In genomic region chr16:50756696-50757095, GRCm38 (mm10) we compare ENCODE assay signal across 8 mouse cellular contexts.
DNase-seq lines count a peak whose midpoint lies in the region; TF ChIP-seq lines count a peak whose summit lies in the region.

No protein-coding gene starts in this region.

- DNase-seq in cerebellum, postnatal 10 days: peak; percentile 49 to 58
- DNase-seq in cerebellum, postnatal 36 days: no peak
- peak; percentile 36 for DNase-seq in thymus, adult 2 months
- DNase-seq in thymus, adult 18-20 months: no peak
- peak; percentile 54 for DNase-seq in gastrocnemius, adult 18-20 months (ENCODE audit: low spot score)
- DNase-seq in lung, postnatal 10 days: peak; percentile 53
- no peak for DNase-seq in ovary, postnatal 14 days (ENCODE audit: low spot score)
- no peak for DNase-seq in cerebellum, adult 9-11 months

- H3K27me3 ChIP-seq in thymus, adult 2 months (ENCODE audit: control insufficient read depth, insufficient read depth, low read length): no peaks in the 10 kb centered on the region

- 54% methylated on average over 4 of the region's 4 CpGs for WGBS in thymus, adult 2 months

- TF ChIP-seq CTCF in thymus, adult 2 months (IDR thresholded peaks at IDR 0.05; ENCODE audit: borderline replicate concordance, control insufficient read depth, extremely low read depth, insufficient read depth, low read length, poor library complexity): no peak

- TF ChIP-seq POLR2A in thymus, adult 2 months (IDR thresholded peaks at IDR 0.05; ENCODE audit: control insufficient read depth, extremely low read depth, insufficient read depth, low read length, poor library complexity): no peak

- no peaks in the 10 kb centered on the region for H3K36me3 ChIP-seq in thymus, adult 2 months (ENCODE audit: control insufficient read depth, insufficient read depth, low read length)

- 0 out of 2 replicates have a peak, but pooled peaks cover 2% of the 10 kb centered on the region for H3K4me1 ChIP-seq in thymus, adult 2 months (replicated peaks; ENCODE audit: control insufficient read depth, insufficient read depth, low read length)

- H3K27ac ChIP-seq in thymus, adult 2 months (ENCODE audit: control insufficient read depth, insufficient read depth, low read length): no peak overlapping the region

- no peak overlapping the region for H3K4me3 ChIP-seq in thymus, adult 2 months (ENCODE audit: control insufficient read depth, insufficient read depth, low read length)

Comparison
In these comparisons a context has a peak if more than half of its experiments do, and no peak if none do; other contexts are left out.
1. DNase-seq: peak in cerebellum, postnatal 10 days (2 of 2), thymus, adult 2 months (single experiment), gastrocnemius, adult 18-20 months (single experiment) and lung, postnatal 10 days (single experiment); none in cerebellum, postnatal 36 days (0 of 2), thymus, adult 18-20 months (0 of 2), ovary, postnatal 14 days (single experiment) and cerebellum, adult 9-11 months (single experiment).